In genomic region chr13:113129974-113130373, GRCm38 (mm10) we compare ENCODE assay signal across 15 mouse cellular contexts. TPM values are rescaled to one million over a fixed set of nuclear protein-coding genes. Genes with fewer than 3 reads are reported as not detected.
DNase-seq lines count a peak whose midpoint lies in the region; ATAC-seq and TF ChIP-seq lines count a peak whose summit lies in the region.
"Had no signal": no experiment of that assay in that cellular context is flagged by ENCODE, and none has a peak within 500 bp of the region (broad histone marks: within the 10 kb centered on the region; RNA-seq: fewer than 3 reads in every experiment).

No protein-coding gene starts in this region.

- DNase-seq in embryo, embryonic 11 days: peak; percentile 14
- DNase-seq in embryo, embryonic 10.5 days (ENCODE audit: low spot score): no peak
- DNase-seq in left cerebral cortex, postnatal 25 days (ENCODE audit: low spot score in 2 of 2): peak; percentile 9 to 57
- DNase-seq in left cerebral cortex, adult 2 months (ENCODE audit: extremely low spot score in 1 of 2, low spot score in 2 of 2): no peak
- no peak for DNase-seq in thymus, postnatal 36 days
- DNase-seq in natural killer cell, adult 2 months (ENCODE audit: low spot score in 2 of 2): no peak
- DNase-seq: cerebellum, adult 9-10 months had no signal

- peak; percentile 73; the same call in 1 of the 2 replicates for ATAC-seq in forebrain, embryonic 15.5 days (replicated peaks)
- peak; percentile 95 for ATAC-seq in midbrain, embryonic 16.5 days
- ATAC-seq: intestine, embryonic 16.5 days had no signal

- no peaks in the 10 kb centered on the region for H3K36me3 ChIP-seq in forebrain, embryonic 15.5 days
- H3K36me3 ChIP-seq in midbrain, embryonic 16.5 days (ENCODE audit: control insufficient read depth, insufficient read depth, low read length): no peaks in the 10 kb centered on the region
- H3K36me3 ChIP-seq: embryonic facial prominence, embryonic 15.5 days; heart, embryonic 13.5 days; neural tube, embryonic 12.5 days had no signal

- WGBS in forebrain, embryonic 15.5 days: 73% methylated on average over 1 of the region's 1 CpGs
- 42% methylated on average over 1 of the region's 1 CpGs for WGBS in midbrain, embryonic 16.5 days

- no peak for TF ChIP-seq CTCF in left cerebral cortex, adult 2 months (IDR thresholded peaks at IDR 0.05)

- H3K27ac ChIP-seq in left cerebral cortex, adult 2 months: no peak overlapping the region
- no peak overlapping the region for H3K27ac ChIP-seq in forebrain, embryonic 15.5 days (replicated peaks)
- H3K27ac ChIP-seq in midbrain, embryonic 16.5 days (ENCODE audit: low read length): peak overlapping the region; percentile 38; the same call in 1 of the 2 replicates
- H3K27ac ChIP-seq: embryonic facial prominence, embryonic 15.5 days; heart, embryonic 13.5 days; neural tube, embryonic 12.5 days had no signal

- intact Hi-C loops in left cerebral cortex, postnatal 25 days (cut with DNase I): no loop called here
- intact Hi-C loops in left cerebral cortex, adult 2 months (cut with DNase I): no loop called here

- H3K4me2 ChIP-seq in forebrain, embryonic 15.5 days (replicated peaks): no peak overlapping the region
- no peak overlapping the region for H3K4me2 ChIP-seq in midbrain, embryonic 16.5 days (ENCODE audit: low read length)
- H3K4me2 ChIP-seq: embryonic facial prominence, embryonic 15.5 days; heart, embryonic 13.5 days; neural tube, embryonic 12.5 days had no signal

- H3K9ac ChIP-seq in forebrain, embryonic 15.5 days (replicated peaks): no peak overlapping the region
- no peak overlapping the region for H3K9ac ChIP-seq in midbrain, embryonic 16.5 days (ENCODE audit: low read depth, low read length)
- H3K9ac ChIP-seq: embryonic facial prominence, embryonic 15.5 days; heart, embryonic 13.5 days; neural tube, embryonic 12.5 days had no signal

- no peaks in the 10 kb centered on the region for H3K9me3 ChIP-seq in forebrain, embryonic 15.5 days
- H3K9me3 ChIP-seq in midbrain, embryonic 16.5 days (replicated peaks; ENCODE audit: control insufficient read depth, low read length, poor library complexity, severe bottlenecking): no peaks in the 10 kb centered on the region
- H3K9me3 ChIP-seq: embryonic facial prominence, embryonic 15.5 days; heart, embryonic 13.5 days; neural tube, embryonic 12.5 days had no signal

- H3K27me3 ChIP-seq in forebrain, embryonic 15.5 days: no peaks in the 10 kb centered on the region
- no peaks in the 10 kb centered on the region for H3K27me3 ChIP-seq in midbrain, embryonic 16.5 days (ENCODE audit: control insufficient read depth, insufficient read depth, low read depth, low read length)
- H3K27me3 ChIP-seq: embryonic facial prominence, embryonic 15.5 days; heart, embryonic 13.5 days; neural tube, embryonic 12.5 days had no signal

- H3K4me3 ChIP-seq in left cerebral cortex, adult 2 months: no peak overlapping the region
- no peak overlapping the region for H3K4me3 ChIP-seq in forebrain, embryonic 15.5 days
- no peak overlapping the region for H3K4me3 ChIP-seq in midbrain, embryonic 16.5 days (ENCODE audit: low read depth, low read length)
- H3K4me3 ChIP-seq: embryonic facial prominence, embryonic 15.5 days; heart, embryonic 13.5 days; neural tube, embryonic 12.5 days had no signal

- no peaks in the 10 kb centered on the region for H3K4me1 ChIP-seq in forebrain, embryonic 15.5 days
- 0 out of 2 replicates have a peak, but pooled peaks cover 4% of the 10 kb centered on the region for H3K4me1 ChIP-seq in midbrain, embryonic 16.5 days (ENCODE audit: control insufficient read depth, insufficient read depth, low read length)
- H3K4me1 ChIP-seq: embryonic facial prominence, embryonic 15.5 days; heart, embryonic 13.5 days; neural tube, embryonic 12.5 days had no signal

RNA-seq across cellular contexts. Expression of gene Gzma, which starts 29.2 kb away (rescaled TPM):
- not detected for total RNA-seq in left cerebral cortex, postnatal 25 days (2021)
- total RNA-seq in left cerebral cortex, adult 2 months (2021): not detected
- not detected in 2 replicates for polyA plus RNA-seq in forebrain, embryonic 15.5 days (2015; fragmentation: Nextera tagmentation; extraction: Ambion mirVana)
- not detected in 2 replicates for polyA plus RNA-seq in midbrain, embryonic 16.5 days (2015; fragmentation: Nextera tagmentation; extraction: Ambion mirVana)
- total RNA-seq: gastrocnemius, adult 8-10 months had no signal
- polyA plus RNA-seq: embryonic facial prominence, embryonic 15.5 days; limb, embryonic 11.5 days; neural tube, embryonic 12.5 days had no signal

Comparison
In these comparisons a context has a peak if more than half of its experiments do, and no peak if none do; other contexts are left out.
1. DNase-seq: peak in embryo, embryonic 11 days (single experiment) and left cerebral cortex, postnatal 25 days (2 of 2); none in embryo, embryonic 10.5 days (single experiment), left cerebral cortex, adult 2 months (0 of 2), thymus, postnatal 36 days (0 of 2) and natural killer cell, adult 2 months (0 of 2).